Mouse (Mus musculus): ENCODE measurements around the gene Ctbp2.

GRCm38 (mm10) chr7:132949968-132950367, 174.2 kb downstream of the Ctbp2 start:
- TF ChIP-seq ZNF384 (IDR thresholded peaks at IDR 0.05; ENCODE audit: low read depth, low read length): no peak
- TF ChIP-seq E2F4 (IDR thresholded peaks at IDR 0.05; ENCODE audit: borderline replicate concordance, low read depth, low read length): no peak
- TF ChIP-seq EP300 (IDR thresholded peaks at IDR 0.05; ENCODE audit: low read depth in 1 of 2, low read length in 2 of 2): no peak
- TF ChIP-seq CTCF (IDR thresholded peaks at IDR 0.05 in 2 of 3, conservative IDR thresholded peaks at IDR 0.05 in 1 of 3; ENCODE audit: control insufficient read depth in 1 of 3, insufficient read depth in 1 of 3, low read depth in 2 of 3, low read length in 3 of 3, poor library complexity in 1 of 3, severe bottlenecking in 1 of 3): no peak
- no peak for TF ChIP-seq ZMIZ1 (IDR thresholded peaks at IDR 0.05; ENCODE audit: low read depth, low read length)
- TF ChIP-seq ZKSCAN1 (IDR thresholded peaks at IDR 0.05; ENCODE audit: low read depth, low read length): no peak
- no peak for TF ChIP-seq MYC (IDR thresholded peaks at IDR 0.05; ENCODE audit: low read depth, low read length)
